Mouse (Mus musculus): ENCODE data around the gene Adamts15.

Adamts15 gene

DNA sequence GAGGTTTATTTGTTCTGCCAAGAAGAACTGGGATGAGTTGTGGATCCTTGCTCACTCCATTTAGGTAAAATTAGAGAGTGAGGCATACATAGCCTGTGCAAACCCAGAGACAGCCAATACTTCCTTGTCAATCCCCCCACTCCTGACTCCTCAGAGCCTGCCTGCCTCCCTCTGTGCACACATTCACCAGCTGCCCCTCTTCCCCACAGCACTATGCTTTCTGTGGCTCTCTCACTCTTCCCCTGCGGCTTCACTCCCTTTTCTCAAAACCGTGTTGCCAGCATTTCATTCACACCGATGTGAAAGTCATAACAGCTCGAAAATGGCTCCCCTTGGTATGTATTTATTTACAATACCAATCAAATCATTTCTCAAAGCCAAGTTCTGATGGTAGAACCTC, 10.1 kb upstream of the Adamts15 start:
- in situ Hi-C loops (cut with MboI; ENCODE audit: unreplicated experiment in 2 of 2): loop anchor here in 1 of 2 experiments (25.0 kb wide), 1 partner anchor 1270 kb away; no protein-coding TSS in a partner anchor

DNA sequence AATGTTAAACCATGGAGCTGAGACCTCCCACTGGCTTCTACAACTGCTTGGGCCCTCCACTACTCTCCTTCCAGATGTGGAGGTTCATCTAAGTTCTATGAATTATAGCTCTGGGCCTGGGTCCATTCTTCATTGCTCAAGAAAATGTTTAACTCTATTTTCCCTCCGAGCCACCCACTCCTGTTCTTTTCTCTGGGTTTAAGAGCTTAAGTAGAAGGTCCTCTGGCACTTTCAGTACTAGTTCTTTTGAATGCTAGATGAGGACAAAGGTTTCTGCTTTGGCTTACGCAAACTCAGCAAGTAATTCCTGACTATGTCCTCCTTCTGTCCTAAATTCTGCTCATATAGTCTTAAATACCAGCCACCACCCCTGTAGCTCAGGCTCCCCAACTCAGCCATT, 6.5 kb upstream of the Adamts15 start:
- in situ Hi-C loops (cut with MboI; ENCODE audit: unreplicated experiment in 2 of 2): loop anchor here in 1 of 2 experiments (25.0 kb wide), 1 partner anchor 1266 kb away; no protein-coding TSS in a partner anchor

DNA sequence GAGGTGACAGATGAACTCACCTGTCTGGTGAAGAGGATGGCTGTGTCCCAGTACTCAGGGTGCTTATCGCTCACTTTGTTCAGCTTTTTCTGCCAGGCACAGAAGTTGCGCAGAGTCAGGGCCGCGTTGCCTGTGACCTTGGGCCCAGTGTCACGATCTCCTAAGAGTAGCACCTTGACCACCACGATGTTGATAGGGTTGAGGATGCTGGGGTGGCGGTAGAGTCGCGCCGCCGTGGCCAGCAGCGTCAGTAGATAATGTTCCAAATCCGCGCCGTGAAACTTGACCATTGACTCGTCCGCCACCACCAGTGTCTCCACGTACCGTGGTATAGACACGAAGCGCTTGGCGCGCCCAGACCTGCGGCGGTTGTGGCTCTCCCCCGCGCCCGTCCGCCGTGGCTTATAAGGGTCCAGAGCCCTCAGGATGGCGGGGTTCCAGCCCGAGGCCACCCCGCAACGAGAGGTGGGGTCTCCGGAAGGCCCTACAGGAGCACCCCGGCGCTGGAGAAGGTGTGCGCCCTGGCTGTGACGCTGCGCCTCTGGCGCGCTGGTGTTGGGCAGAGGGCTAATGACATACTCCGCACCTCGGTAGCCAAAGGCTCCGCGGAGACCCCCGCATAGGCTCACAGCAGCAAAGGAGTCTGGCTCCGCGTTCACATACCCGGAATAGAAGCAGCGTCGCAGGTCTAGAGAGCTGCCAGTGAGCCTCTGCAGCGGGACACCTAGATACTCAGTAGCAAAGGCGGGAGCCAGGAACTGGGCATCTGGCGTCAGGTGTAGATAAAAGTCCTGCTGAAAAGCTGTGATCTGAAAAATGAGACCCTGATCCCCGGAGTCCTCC, 770 bp downstream of the Adamts15 start:
- in situ Hi-C loops (cut with MboI; ENCODE audit: unreplicated experiment in 2 of 2): no loop called here

DNA sequence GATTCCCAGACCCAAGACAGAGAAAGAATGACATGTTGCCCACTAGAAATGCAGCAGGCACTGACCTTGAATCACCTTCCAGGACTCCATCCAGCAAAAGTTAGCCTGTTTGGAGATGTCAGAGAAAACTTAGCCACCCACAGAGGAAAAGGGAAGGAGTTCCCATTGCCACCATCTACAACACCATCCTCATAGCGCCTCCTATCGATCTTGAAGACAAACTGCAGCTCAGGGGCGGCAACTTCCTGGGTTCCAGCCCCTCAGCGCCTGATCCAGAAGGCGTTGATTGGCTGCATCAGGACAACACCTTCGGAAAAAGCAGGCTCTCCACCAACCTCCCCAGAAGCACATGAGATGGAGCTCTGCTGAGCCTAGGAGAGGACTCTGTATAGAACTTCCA, 1.5 kb downstream of the Adamts15 start:
- in situ Hi-C loops (cut with MboI; ENCODE audit: unreplicated experiment in 2 of 2): no loop called here

DNA sequence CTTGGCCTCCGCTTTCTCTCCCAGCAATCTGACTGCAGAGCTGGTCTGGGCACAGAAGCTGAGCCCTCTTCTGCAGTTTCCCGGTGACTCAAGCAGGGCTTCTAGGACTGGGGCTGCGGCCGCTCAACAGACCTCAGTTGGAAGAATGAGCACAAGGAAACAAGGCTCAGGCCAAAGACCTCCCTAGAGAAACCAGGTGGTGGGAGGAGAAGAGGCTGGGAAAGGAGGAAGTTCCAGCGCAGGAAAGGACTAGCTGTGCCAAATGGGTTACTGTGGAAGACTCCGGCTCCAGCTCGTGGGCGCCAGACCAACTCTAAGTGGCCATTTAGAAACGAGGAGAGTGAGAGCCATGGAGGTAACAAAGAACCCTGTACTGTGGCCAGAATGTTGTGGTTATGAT, 2.6 kb downstream of the Adamts15 start:
- in situ Hi-C loops (cut with MboI; ENCODE audit: unreplicated experiment in 2 of 2): no loop called here

DNA sequence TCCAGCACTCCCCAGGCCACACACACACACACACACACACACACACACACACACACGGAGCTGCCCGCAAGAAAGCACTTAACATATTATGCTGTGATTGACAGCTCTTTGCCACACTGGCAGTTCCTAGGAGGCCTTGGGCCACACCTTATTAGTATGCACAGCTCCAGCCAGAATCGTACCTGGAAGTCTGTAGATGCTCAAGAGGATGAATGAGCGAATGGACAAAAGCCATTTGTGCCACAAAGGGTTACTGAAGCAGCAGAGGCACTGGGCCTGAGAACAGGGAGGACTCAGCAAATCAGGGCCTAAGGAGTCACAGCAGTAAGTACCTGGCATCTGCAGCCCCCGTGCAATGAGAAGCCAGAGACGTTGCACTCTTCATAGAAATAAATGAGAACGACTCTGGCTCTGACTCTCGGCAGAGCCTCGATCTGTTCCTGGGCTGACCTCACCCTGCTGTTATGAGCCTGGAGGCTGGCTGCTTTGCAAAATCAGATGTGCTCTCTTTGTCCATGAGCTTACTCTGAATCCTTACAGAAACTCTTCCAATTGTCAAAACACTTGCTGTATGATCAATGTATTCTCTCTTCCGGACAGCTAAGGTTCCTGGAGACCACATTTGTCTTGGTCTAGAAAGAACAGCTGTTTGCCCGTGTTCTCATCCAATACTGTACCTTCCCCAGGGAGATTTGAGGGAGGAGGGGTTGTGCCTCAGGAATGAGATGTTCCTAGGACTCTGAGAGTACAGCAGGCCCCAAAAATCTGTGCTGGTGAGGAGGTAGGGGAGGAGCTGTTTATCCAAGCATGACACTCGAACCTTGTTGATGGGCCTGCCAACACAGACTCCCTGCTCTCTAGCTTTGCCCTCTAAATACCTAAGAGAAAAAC, 3.5 kb downstream of the Adamts15 start:
- in situ Hi-C loops (cut with MboI; ENCODE audit: unreplicated experiment in 2 of 2): no loop called here

DNA sequence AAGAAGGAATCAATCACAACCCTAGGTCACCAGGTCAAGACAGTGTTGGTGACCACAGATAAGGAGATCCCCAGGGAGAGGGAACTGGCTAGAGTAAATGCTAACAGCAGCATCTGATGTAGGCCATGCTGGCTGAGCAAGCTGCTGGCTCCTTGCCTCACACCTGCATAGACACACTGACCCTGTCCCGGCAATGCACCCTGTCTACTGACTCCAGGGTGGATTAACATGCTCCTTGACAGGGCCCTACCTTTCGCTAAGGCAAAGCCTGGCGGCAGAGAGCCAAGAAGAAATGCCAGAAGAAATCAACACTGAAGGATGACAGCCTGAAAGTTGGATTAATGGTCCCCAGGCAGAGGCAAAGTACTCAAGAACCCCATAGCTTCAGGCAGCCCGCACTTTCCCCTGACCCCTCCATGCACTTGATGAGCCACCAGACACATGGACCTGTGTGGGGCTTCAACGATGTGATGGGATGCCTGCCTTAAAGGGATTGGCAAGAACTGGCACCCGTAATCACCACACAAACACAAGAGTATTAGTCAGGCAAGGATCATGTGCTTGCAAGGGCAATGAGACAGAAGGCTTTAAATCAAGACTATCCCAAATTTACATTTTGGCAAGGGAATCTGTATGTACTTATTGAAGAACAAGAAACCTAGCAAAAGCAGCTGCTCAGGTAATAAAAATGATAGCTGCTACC, 5.8 kb downstream of the Adamts15 start:
- in situ Hi-C loops (cut with MboI; ENCODE audit: unreplicated experiment in 2 of 2): no loop called here

DNA sequence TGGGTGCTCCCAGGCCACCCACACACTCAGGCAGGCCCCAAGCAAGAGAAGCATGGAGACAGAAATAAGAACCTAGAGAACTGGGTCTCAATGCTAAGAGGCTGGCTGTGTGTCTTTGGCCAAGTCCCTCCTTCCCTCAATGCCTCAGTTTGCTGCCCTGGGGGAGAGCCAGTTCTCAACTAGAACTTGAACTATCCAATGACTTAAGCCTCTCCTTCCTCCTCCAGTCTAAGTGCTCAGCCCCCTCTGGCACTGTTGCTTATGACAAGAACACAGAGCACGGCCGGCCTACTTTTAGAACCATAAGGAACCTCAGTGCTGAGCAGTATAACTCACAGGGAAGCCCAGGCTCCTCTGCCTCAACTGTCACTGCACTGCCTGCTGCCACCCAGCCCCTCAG, 8.0 kb downstream of the Adamts15 start:
- in situ Hi-C loops (cut with MboI; ENCODE audit: unreplicated experiment in 2 of 2): no loop called here

DNA sequence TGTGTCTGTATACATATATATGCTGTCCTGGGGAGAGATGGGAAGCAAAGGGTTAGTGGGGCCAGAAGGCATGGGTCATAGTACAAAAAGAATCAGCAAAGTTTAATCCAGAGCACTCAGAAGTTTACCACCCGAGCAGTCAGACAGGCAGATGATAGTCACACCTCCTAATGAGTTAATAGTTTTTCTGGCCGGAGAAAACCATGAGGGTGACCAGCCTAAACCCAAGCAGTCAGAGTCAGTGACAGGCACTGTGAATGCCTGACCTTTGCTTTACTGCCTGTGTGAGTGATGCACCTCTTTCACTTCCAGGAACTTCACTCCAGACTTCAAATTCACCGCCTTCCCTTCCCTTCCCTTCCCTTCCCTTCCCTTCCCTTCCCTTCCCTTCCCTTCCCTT, 8.8 kb downstream of the Adamts15 start:
- in situ Hi-C loops (cut with MboI; ENCODE audit: unreplicated experiment in 2 of 2): no loop called here

DNA sequence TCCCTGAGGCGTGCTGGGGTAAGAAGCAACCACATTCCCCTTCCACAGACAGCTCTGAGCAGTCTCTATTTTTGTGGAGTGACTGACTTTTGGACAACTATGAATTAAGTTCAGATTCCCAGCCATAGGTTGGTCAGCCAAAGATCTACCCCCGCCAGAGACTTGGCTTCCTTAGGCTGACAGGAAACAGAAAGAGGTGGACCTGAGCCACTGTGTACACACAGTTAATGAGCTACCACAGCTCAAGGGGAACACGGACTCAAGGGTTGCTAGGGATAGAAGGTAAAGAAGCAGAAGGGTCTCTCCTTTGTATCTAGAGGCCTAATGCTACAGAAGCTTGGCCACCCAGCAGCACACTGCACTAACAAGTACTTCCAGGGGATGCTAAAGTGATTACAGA, 10.1 kb downstream of the Adamts15 start:
- in situ Hi-C loops (cut with MboI; ENCODE audit: unreplicated experiment in 2 of 2): no loop called here

DNA sequence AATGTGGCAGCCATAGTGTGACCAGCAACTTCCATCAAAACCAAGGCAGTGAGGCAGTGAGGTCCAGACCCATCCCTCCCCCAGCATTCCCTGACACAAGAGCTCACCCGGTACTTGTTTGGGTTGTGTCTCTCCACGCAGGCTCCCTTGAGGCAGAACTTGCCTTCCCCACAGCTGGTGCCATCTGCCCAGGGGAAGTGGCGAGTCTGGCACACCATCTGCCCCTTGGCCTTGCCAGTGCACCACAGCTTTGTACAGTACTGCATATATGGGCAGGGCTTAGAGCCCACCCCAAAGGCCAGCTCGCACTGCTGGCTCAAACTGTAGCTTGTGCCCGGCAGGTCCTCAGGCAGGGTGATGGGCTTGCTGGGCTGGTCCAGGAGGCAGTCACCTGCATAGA, 11.8 kb downstream of the Adamts15 start:
- in situ Hi-C loops (cut with MboI; ENCODE audit: unreplicated experiment in 2 of 2): no loop called here

DNA sequence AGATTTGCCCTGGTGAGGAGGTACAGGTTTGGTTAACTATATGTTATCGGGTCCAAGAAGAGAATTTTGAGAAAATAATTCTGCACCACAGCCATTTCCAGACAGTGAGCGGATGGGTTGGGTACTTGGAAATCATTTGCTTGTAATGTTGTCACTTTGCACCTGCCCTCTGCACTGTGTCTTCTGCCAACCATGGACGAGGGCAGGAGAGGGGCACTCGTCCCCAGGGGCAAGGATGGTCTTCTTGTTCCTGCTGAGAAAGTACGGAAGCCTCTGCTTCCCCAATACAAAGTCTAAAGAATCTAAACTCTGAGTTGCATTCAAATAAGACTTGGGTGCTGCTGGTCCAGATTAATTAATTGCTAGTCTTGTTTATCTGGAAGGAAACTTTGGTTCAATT, 13.3 kb downstream of the Adamts15 start:
- in situ Hi-C loops (cut with MboI; ENCODE audit: unreplicated experiment in 2 of 2): no loop called here

DNA sequence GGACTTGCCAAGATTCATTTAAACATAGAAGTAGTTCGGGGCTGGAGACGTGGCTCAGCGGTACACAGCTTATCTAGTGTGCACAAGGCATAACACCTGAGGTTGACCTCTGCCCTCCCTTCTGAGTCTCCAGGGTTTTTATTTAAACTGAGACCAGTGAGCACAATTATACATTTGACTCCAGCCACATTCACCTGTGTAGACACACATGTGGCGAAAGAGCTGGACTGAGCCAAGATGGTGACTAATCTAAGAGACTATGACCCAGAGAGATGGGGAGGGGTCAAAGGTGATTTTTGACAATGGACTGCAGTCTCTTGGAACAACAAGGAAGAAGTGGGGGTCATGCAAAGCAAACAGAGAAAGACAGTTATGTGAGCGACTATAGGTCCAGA, 14.0 kb downstream of the Adamts15 start:
- in situ Hi-C loops (cut with MboI; ENCODE audit: unreplicated experiment in 2 of 2): no loop called here

DNA sequence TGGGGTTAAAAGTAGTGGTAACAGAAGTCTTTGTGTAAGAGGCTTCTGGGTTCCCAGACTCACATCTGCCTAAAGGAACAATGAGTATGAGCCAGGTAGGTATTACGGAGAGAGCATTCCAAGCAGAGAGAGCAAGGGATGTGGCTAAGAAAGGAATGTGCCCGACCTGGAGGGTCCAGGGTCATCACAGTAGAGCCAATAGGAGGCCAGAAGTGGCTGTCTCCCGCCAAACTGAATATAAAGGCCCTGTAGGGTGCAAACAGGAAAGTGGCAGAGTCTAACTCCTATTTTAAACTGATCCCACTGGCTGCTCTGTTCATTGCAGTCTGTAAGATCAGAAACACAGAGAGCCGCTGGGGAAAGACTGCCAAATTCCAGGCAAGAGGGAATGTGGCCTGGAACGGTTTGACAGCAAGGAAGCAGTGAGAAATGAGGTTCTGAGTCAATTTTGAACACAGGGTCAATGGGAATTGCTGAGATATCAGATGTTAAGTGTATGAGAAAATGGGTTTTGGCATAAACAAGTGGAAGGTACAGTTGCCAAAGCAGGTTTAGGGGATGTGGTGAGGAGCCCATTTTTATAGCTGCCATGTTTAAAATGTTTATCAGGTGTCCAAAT, 14.5 kb downstream of the Adamts15 start:
- in situ Hi-C loops (cut with MboI; ENCODE audit: unreplicated experiment in 2 of 2): no loop called here

DNA sequence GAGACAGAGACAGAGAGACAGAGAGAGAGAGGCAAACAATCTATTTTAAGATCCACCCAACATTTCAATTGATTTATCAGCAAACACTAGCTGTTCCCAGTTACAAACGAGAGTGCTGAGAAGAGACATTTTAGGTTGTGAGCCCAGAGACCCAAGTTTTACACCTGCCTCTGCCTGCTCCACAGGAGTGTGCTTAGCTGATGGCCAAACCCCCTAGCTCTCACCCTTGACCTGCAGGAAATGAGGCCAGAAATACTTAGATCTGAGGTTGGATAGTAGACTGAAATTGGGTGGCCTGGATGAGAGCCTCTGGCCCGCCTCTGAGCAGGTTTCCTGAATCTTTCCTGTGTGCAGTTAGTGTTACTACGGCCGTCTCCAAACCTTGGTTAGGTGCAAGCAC, 15.8 kb downstream of the Adamts15 start:
- in situ Hi-C loops (cut with MboI; ENCODE audit: unreplicated experiment in 2 of 2): no loop called here

DNA sequence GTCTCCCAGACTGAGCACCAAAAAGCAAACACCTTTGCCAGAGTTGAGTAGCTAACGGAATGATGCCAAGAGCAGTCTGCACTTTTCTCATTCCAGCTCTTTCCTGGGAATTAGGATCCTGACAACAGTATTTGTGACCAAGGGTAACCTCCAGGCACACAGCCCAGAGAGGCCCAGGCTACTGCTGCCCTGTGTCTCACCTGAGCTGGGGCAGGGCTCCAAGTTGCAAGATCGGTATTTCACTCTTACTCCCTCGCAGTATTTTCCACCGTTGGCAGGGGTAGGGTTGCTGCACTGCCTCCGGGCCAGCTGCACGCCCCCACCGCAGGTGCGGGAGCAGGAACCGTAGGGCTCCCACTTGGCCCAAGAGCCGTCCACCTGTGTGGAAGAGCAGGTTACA, 16.4 kb downstream of the Adamts15 start:
- in situ Hi-C loops (cut with MboI; ENCODE audit: unreplicated experiment in 2 of 2): no loop called here

DNA sequence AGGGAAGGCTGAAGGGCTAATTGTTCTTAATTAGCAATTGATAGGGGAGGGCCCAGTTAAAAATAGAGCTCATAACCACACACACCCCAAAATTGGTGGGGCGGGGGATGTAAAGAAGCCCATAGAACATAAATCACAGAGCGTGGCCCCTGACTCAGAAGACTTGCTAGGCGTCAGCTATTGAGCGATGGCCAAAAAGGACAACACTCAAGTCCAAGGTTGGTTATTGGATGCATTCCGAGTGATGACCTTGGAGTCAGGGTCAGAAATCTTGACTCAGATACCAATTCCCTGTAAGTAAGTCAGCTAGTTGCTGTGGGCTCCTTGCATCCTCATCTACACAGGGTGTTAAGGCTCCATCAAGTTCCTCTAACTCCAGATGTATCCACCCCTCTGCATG, 19.0 kb downstream of the Adamts15 start:
- in situ Hi-C loops (cut with MboI; ENCODE audit: unreplicated experiment in 2 of 2): no loop called here

DNA sequence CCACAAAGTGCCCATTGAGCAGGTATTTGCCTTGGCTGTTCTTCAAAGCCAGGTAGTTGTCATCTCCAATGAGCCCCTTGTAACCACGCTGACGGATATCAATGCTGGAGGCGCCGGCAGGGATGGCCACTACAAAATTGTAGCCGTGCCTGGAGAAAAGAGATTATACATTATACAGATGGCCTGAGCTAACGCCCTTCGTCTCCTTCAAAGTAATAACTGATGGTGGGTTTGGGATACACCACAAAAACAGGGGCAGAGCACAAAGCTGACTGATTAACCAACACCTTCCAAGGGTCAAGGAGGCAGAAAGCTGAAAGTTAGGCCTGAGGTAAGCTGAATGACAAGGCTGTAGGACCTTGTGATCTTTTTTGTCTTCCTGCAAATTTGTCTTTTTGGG, 19.6 kb downstream of the Adamts15 start:
- in situ Hi-C loops (cut with MboI; ENCODE audit: unreplicated experiment in 2 of 2): no loop called here

DNA sequence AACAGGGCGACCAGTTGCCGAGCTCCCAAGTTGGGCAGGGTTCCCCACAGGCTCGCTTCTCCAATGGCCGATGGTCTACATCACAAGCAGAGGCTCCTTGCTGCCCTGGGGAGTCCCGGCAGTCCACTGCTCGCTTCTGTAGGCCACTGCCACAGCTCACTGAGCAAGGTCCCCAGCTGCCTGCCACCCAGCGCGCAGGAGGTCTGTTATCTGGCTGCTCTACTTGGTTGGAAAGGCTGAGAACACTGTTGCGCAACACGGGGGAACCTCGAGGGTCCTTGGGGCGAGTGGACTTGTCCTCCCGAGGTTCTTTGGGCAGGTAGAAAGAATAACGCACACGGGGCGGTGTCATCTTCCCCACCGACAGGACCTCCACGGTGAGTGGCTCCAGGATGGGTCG, 20.1 kb downstream of the Adamts15 start:
- in situ Hi-C loops (cut with MboI; ENCODE audit: unreplicated experiment in 2 of 2): no loop called here

DNA sequence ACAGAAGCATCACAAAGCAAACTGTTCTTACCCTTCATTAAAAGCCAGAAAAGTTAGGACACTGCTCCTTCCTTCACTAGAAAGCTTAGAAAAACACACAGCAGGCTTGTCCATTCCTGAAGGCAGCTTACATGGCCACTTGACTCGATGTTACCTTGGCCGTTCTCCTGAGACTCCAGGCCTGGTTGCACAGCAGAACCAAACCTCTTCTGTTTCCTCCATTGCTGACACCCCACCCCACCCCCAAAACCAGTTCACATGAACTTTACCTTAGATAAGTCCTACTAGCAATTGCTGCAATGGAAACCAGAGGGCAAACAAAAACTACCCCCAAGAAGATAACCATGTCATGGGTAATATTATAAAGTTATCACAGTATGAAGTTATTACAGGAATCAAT, 25.1 kb downstream of the Adamts15 start:
- in situ Hi-C loops (cut with MboI; ENCODE audit: unreplicated experiment in 2 of 2): no loop called here

DNA sequence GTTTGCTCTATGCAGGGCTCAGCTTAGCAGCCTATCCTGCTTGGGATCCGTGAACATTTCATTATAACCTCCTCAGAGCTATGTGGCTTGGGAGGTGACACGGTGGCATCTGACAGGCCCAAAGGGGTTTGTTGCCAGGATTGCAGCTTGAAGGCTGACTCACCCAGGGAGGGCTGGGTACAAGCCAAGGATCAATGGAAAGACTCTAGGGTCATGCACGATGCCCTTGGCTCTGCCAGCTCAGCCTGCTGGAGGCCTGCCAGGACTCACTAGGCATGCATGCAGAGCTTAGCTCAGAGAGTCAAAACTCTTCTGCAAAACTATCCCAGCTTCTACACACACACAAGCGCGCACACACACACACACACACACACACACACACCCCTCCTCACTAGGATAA, 25.5 kb downstream of the Adamts15 start:
- in situ Hi-C loops (cut with MboI; ENCODE audit: unreplicated experiment in 2 of 2): no loop called here
